Mouse (Mus musculus) c-Kit-positive CD71-positive TER-119-negative erythroid progenitor cells, embryonic 14.5 days (primary cell): ENCODE data around the gene Pde1c.

ENCODE experiments used
- DNase-seq: peaks from one replicate; pipeline ENCODE4 v3.0.0-alpha.2; 2013; ENCODE audit warnings: low read depth

The Pde1c gene

DNA sequence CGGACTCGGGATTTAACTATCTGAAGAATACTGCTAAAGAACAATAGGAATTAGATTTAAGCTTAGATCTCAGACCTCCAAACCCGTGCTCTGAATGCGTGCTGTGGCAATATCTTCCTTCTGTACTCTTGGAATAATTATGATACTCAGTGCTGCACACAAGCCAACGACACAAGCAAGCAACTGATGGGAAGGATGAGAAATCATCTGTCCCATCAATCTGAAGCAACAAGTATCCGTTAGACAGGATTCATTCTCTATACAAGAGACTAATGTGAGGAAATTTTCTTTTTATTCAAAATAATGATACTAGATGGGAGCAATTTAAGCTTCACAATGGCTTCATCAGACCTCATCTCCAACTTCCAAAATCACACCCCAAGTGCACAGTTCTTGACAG, 237.5 kb downstream of the Pde1c start:
- DNase-seq: no peak

- DNase-seq: no peak
Measured at GRCm38 (mm10) chr6:56328103-56328502, 240.8 kb downstream of the Pde1c start.

DNA sequence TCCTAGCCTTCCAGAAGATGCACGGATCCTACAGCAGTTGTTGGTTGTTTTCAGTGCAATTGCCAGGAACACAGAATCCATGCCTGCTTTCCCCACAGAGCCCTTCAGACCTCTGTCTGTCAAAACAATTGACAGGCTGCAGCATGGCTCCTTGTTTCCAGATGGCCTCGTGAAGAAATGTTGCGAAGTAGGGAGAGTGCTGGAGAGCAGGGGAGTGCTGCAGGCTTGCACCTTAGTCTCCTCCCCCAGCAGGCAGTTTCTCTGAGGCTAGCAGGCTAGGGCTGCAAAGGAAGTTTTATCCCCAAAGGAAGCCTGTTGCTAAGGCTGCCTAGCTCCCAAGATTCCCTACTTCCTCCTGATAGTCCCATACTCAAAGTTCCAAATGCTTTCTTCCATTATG, 246.1 kb downstream of the Pde1c start:
- DNase-seq: no peak

DNA sequence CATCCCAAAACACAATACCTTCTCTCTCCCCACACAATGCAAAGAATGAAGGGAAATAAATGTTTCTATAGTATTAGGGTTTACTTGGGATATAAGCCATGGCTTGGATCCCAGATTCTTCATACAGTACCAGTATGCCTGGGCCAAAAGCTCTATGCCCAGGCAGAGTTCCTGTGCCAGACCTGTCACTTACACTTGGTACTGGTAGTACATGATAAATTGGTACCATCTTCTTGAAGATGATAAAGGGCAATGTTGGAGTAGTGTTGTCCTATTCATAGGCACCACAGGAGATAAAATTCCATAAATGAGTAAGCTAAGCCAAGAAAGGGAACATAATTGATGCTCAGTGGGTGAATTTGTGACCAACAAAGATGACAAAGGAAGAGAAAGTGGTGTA, 258.6 kb downstream of the Pde1c start:
- DNase-seq: no peak

DNA sequence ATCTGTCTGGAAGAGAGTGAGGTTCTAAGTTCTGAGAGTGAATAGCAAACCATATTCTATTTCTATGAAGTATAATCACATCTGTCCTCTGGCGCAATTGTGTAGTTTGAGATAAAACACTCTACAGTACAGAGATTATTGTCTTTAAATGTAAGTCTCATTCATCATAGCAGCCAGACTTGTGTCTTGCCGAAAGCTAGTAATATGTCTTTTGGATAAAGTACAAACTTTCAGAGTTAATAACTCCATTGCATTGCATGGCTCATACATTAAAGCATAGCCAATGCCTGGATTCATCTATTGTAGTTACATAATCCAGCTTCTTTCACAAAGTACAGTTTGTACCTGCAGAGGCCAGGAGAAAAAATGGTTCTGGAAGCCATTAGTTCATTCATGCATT, 262.8 kb downstream of the Pde1c start:
- DNase-seq: no peak

DNA sequence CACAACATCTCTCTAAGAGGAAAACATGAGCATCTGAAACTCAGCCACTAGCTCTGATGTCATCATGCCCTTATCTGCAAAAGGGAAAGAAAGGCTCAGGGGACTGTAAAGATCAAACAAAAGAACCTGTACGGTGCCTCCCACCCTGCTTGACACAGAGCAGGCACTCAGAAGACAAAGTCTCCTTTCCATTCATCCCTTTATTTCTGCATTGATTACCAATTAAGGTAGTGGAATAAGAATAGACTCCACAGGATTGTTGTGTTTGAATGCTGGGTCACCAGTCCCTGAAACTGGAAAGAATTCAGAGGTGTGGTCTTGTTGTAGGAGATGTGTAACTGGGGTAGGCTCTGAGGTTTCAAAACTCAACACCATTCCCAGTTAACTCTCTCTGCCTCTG, 276.7 kb downstream of the Pde1c start:
- DNase-seq: no peak

DNA sequence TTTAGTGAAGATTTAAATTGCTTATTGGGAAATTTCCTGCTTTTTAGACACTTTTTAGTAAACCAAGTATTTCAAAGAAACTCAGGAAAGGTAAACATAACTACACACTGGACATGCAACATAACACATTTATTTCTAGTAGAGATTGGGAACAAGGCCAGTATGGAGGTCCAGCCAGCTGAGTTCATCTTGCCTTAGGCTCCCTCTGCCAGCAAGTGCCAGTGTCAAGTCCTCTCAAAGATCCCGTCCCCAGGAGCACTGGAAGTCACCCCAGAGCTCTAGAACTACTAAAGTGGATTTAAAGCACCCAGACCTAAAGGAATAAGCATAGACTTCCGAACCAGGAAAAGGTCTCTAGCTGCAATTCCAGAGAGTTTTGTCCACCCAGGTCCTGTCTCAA, 279.6 kb downstream of the Pde1c start:
- DNase-seq: no peak

DNA sequence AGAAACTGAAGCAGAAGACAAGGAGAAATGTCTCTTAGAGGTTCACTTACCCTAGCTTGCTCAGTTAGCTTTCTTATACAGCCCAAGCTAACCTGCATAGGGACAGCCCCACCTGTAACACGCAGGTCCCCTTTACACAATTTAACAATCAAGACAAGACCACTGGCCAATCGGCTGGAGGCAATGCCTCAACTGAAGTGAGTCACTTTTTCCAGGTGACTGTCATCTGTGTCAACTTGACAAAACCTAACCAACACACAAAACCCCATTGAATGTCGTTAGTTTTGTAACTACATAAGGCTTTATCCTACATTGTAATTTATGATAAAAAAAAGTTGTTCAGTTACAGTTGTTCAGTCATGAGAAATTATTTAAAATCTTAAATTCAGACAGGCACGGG, 284.1 kb downstream of the Pde1c start:
- no peak for DNase-seq

DNA sequence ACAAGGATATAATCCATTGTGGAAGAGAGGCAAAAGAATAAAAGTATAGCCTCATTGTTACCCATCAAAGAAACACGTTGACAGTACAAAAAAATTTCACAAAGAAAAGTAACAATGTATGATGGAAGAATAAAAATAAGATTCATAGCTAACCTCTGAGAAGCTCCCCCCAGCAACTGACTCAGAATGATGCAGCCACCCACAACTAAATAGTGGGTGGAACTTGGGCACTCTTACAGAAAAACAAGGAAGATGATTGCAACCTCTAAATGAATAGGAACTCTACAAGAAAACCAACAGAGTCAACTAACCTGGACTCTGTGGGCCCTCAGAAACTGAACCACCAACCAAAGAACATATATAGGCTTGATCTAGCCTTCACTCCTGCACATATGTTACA, 293.4 kb downstream of the Pde1c start:
- no peak for DNase-seq

DNA sequence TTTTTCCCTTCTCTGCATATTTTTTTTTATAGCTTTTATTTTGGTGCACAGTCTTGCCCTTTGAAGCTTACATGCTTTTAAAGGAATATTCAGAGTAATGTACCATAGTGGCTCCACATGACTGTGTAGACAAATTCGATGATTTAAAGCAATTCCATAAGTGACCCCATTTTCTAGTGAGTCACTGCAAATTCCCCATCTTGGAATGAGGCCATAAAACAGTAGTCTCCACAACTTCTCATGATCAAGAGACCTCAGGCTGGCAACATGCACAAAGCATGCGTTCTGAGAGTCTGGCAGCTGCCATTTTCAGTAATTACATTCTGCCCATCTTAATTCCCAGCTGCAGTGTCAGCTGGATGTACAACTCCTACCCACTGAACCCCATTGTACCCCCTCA, 297.2 kb downstream of the Pde1c start:
- no peak for DNase-seq

- no peak for DNase-seq
Measured at GRCm38 (mm10) chr6:56264509-56264908, 304.4 kb downstream of the Pde1c start.

DNA sequence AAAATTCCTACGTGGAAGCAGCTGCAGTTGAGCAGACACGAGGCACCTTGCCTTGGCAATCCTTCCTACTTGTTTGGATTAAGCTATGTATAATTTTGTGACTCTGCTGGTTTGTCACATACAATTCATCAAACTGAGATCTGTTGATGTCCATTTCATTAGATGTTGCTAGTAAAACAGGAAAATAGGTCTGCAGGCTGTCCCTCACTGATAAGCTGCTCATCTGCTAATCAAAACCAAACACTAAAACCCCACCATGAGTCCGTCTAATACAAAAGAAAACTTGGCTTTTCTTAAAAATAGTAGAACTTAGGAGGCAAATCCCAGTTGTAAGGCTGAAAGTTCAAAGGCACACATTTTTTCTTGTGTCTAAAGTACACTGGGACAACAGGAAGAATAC, 308.8 kb downstream of the Pde1c start:
- no peak for DNase-seq

DNA sequence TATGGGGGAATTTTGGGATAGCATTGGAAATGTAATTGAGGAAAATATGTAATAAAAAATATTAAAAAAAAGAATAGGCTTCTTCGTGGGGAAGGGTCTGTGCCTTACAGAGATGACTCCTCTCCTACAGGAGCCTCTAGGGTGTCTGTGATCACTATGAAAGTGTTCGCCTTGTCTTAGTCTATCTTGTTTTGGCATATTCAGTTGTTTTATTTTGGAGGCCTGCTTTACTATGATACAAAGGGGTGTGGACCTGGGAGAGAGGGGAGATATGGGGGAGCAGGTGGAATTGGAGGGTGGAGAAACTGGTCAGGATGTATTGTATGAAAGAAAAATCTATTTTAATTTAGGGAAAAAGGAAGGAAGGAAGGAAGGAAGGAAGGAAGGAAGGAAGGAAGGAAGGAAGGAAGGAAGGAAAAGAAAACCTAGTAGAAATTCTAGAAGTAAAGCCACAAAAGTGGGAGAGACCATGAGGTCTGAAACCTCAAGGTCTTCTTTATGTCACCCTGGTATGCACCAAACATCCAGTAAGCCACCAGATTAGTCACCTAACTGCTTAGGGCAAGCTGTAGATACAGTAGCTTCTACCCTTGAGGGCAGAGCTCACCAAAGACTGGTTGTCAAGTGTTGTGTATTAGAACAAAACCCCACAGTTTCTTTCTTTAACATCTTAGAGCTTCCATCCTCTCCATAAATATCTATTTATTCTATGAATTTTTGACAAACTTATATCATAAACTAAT, 311.2 kb downstream of the Pde1c start:
- no peak for DNase-seq

DNA sequence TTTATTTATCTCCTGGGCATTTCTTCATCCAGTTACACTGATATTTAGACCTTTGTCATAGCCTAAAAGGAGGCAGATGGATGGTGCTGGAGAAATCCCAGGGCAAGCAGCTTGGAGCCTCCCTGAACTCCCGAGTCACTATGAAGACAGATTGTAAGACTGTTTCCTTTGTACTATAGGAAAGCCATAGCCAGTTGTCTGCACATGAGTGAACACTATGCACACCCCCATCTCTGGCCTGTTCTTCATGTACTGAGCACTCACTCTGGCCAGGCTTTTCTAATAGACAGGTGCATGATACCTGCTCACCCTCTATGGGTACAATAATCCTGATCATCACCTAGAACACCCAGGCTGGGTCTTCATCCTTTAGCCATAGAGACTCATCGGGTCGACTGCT, 318.8 kb downstream of the Pde1c start:
- no peak for DNase-seq

DNA sequence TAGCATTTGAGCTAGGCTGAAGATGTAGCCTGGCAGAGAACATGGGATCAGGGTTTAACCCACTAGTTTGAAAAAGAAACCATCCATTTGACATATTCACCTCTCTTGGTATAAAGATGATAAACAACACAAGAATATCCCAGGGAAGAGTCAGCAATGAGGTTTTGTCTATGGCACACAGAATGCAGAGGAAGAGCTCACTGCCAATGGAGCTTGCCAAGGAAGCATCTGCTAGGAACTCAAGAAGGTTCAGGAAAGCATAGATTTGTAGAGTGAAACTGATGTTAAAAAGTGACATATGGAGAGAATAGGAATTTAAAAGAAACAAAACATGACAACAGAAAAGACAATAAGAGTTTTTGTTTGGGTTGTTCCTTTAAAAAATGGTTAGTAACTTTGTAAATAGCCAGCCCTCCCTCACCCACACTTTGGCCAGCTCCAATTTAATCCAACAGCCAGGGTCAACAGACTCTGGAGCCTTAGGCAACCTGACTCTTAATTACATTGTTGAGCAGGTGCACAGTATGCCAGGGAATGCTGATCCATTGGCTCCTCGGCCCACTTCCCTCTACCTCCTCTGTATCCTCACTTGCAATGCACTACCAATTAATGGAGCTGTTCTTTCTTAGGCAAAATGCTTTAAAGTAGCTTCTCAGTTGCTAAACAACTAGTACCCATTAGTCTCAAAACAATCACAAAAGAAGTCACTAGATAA, 377.3 kb downstream of the Pde1c start:
- DNase-seq: no peak

DNA sequence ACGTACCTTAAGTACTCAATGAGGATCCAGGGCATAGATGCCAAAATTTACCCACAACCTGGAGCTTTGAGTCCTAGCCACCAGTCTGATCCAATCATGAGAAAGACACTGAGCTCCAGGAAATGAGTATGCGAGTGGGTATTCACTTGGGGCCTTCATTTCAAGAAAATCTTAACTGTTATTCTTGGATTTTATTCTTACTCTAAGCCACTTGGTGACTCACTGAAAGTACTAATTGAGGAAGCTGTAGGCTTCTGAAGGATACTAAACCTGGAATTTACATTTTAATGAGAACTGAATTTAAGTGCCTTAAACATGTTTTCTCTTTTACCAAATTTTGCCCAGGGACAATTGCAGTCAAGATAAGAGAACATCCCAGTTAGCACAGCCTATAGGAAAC, 392.4 kb downstream of the Pde1c start:
- no peak for DNase-seq

GRCm38 (mm10) chr6:56172172-56172571, 396.7 kb downstream of the Pde1c start:
- DNase-seq: no peak

GRCm38 (mm10) chr6:56168736-56169135, 400.2 kb downstream of the Pde1c start:
- DNase-seq: no peak

- no peak for DNase-seq
Measured at GRCm38 (mm10) chr6:56158217-56158616, 410.7 kb downstream of the Pde1c start.

GRCm38 (mm10) chr6:56156836-56157235, 412.1 kb downstream of the Pde1c start:
- no peak for DNase-seq

GRCm38 (mm10) chr6:56130493-56131159, 438.3 kb downstream of the Pde1c start:
- DNase-seq: no peak

DNA sequence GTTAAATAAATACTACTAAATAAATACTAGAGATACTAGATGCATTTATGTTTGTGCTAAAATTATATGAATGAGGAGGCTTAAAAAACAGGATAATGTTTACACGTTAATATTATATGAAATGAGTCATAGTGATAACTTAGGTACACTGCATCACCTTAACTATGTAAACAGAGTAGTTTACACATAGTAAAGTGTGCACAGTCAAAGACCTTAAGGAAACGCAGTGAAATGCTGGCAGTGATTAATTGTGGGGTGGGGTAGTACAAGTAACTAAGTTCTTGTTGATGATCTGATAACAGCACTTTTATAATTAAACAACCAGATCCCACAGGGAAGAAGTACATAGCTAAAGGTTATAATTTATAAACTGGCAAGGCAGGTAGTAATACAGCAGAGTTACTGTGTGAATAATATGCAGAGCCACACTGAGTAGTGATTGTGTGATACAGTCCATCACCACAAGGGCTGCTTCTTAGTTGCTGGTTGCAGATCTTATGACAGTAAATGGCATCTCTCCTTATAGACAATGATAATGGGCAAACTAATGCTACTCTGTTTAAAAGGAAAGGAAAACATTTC, 469.3 kb downstream of the Pde1c start:
- no peak for DNase-seq

- DNase-seq: no peak
Measured at GRCm38 (mm10) chr6:56098427-56098826, 470.5 kb downstream of the Pde1c start.
